Mouse (Mus musculus) stomach, embryonic 16.5 days (tissue): ENCODE results near the gene Pbrm1. TPM values are rescaled to one million over a fixed set of nuclear protein-coding genes. Genes with fewer than 3 reads are reported as not detected.

Experiments used
- ATAC-seq: fragments of 200-750 bp; cut with Nextera tagmentation; 2 replicates; pipeline ENCODE4 v1.8.0; 2017; ENCODE audit warnings: moderate number of reproducible peaks, moderate TSS enrichment; ENCODE audit not compliant: insufficient read depth, low FRiP score
- H3K27ac ChIP-seq: fragments of 300-500 bp; sonication (generic); 2 replicates; pipeline ENCODE4 v1.5.1; 2014; ENCODE audit warnings: low read length
- H3K27me3 ChIP-seq: fragments of 300-500 bp; sonication (generic); 2 replicates; pipeline ENCODE4 v1.6.1; 2014; ENCODE audit warnings: low read length, control low read depth, mixed read lengths; ENCODE audit not compliant: control insufficient read depth, insufficient read depth
- H3K36me3 ChIP-seq: fragments of 300-500 bp; sonication (generic); 2 replicates; pipeline ENCODE4 v1.6.1; 2014; ENCODE audit warnings: low read length; ENCODE audit not compliant: control insufficient read depth, insufficient read depth
- H3K4me1 ChIP-seq: fragments of 300-500 bp; sonication (generic); 2 replicates; pipeline ENCODE4 v1.6.1; 2014; ENCODE audit warnings: low read length, control low read depth, mixed read lengths; ENCODE audit not compliant: control insufficient read depth, insufficient read depth
- H3K4me2 ChIP-seq: fragments of 300-500 bp; sonication (generic); 2 replicates; pipeline ENCODE4 v1.6.1; 2014; ENCODE audit warnings: low read depth, low read length, mixed read lengths
- H3K4me3 ChIP-seq: fragments of 300-500 bp; sonication (generic); replicated peaks from 2 replicates; pipeline ENCODE4 v1.5.1; 2014; ENCODE audit warnings: mild to moderate bottlenecking, low read length
- H3K9ac ChIP-seq: fragments of 300-500 bp; sonication (generic); 2 replicates; pipeline ENCODE4 v1.6.1; 2014; ENCODE audit warnings: low read length
- H3K9me3 ChIP-seq: fragments of 300-500 bp; sonication (generic); replicated peaks from 2 replicates; pipeline ENCODE4 v1.6.1; 2016; ENCODE audit warnings: low read length, control low read depth; ENCODE audit not compliant: control insufficient read depth
- WGBS: fragments of 180-500 bp; shearing (Covaris S2); extraction: QIAGEN DNeasy Blood & Tissue Kit; methylation state at CpG from one replicate; pipeline ENCODE4 v1.1.7; 2014; 5-methylcytosine and 5-hydroxymethylcytosine counted together
- polyA plus RNA-seq: library from polyadenylated mRNA; unstranded; fragments of >200 nt; fragmentation: Nextera tagmentation; extraction: Ambion mirVana; gene quantifications from 2 replicates; pipeline ENCODE4 v1.2.1, GENCODE M21; 2015

The Pbrm1 gene
- polyA plus RNA-seq, 1 experiment from 2014 or later = 99.2 TPM

DNA sequence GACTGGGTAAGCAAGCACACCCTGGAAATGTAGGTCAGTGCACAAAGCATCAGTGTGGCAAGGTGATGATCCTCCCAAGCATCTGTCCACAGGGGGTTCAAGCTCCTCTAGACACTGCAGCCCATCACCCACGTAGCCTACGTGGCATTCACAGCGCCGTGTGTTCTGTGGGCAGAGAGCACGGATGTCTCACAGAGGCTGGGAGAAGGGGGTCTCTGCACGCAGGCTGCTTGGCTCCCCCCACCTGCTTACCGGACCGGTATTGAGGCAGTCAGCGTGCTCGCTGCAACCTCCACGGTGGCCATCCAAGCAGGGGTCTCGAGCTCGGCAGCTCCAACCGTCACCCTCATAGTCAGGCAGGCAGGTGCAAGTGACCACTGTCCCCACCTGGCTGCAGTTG, 122.1 kb downstream of the Pbrm1 start:
- Histone ChIP-seq H3K27ac (no peak overlapping the region), H3K27me3 (no peaks in the 10 kb centered on the region), H3K36me3 (peaks cover 26% of the 10 kb centered on the region), H3K4me2 (no peak overlapping the region), H3K4me3 (no peak overlapping the region), H3K9me3 (no peaks in the 10 kb centered on the region), H3K9ac (no peak overlapping the region), H3K4me1 (no peaks in the 10 kb centered on the region)
- no peak for ATAC-seq
- WGBS = 95% methylated on average over 14 of the region's 14 CpGs

DNA sequence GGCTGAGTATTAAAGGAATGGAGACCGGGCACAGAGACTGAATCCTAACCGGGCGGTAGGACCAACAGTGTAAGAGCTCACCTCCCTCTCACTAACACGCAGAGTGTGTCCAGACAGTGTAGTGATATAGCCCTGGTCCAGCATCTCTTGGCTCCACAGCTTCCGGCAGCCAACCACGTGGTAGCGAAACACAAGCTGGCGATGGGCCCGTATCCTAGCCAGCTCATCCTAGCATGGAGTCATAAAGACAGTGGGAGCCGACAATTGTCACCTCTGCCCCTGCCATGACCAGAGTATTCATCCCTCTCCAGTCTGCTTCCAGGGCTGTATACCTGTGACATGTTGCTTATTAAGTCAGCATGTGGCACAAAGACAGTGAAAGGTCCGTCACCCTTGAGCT, 126.8 kb downstream of the Pbrm1 start:
- Histone ChIP-seq H3K27ac (no peak overlapping the region), H3K9me3 (no peaks in the 10 kb centered on the region), H3K4me1 (no peaks in the 10 kb centered on the region), H3K4me2 (no peak overlapping the region), H3K9ac (no peak overlapping the region), H3K27me3 (no peaks in the 10 kb centered on the region), H3K4me3 (no peak overlapping the region), H3K36me3 (0 out of 2 replicates have a peak, but pooled peaks cover 10% of the 10 kb centered on the region)
- WGBS = 90% methylated on average over 11 of the region's 11 CpGs
- no peak for ATAC-seq

DNA sequence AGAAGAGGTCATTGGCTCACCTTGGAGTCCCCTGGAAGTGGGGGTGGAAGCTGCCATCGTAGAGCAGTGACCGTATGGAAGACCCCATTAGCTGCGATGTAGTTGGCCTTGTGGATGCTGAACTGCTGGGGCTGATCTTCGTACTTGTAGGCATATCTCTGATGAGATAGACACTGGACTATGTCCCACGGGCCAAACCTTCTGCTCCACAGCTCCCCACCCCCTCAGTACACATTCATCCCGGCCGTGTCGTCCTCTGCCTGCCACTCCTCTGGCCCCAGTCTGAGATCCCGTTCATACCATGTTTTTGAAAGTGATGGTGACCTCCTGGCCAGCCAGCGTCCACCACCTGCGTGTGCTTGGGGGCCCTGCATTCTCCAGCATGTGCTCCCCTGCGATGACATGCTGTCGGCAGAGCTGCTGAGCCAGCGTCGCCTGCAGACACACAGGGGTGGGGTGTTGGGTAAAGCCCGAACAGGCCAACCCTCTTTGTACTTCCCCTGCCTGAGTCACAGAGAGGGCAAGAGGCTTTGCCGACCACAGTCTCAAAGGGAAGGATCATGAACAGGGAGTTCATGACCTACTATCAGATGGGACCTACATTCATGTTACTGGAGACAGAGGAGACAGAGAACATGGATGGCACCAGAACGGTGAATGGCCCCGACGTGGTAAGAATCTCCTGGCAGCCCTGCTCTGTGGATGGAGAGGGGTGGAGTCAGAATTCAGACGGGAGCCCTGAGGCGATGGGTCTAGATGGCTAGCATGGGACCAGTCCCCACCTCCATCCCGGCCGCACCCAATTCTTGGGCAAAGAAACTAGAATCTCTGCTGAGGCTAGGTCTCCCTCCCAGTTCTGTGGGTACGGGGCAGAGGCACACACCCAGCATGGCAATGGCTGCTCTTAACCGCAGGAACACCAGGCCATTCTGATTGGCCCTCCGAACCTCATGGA, 141.5 kb downstream of the Pbrm1 start:
- H3K27me3 ChIP-seq = no peaks in the 10 kb centered on the region
- H3K4me3 ChIP-seq = no peak overlapping the region
- H3K36me3 ChIP-seq = no peaks in the 10 kb centered on the region
- H3K9me3 ChIP-seq = no peaks in the 10 kb centered on the region
- ATAC-seq = peak; percentile 46; the same call in 1 of the 2 replicates
- no peak overlapping the region for H3K27ac ChIP-seq
- 0 out of 2 replicates have a peak overlapping the region, but pooled peaks have one; percentile 10 for H3K4me2 ChIP-seq
- 63% methylated on average over 27 of the region's 27 CpGs for WGBS
- H3K4me1 ChIP-seq = 0 out of 2 replicates have a peak, but pooled peaks cover 6% of the 10 kb centered on the region
- H3K9ac ChIP-seq = no peak overlapping the region

DNA sequence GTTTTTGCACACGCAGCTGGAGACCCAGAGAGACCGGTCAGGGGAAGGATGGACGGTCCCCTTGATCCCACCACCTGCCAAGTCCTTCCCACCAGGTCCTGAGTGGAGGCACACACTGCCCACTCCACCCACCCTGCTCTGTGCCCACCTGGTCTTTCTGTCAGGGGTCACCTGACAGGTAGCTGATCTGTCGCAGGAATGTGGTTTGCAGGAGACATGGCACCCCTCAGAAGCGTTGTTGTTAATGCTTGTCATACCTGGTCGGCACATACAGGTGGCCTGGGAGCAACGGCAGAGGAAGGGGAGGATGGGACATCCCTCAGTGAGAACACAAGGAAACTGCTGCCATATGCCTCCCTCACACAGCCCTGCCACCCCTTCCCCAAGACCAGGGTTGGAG, 142.3 kb downstream of the Pbrm1 start:
- H3K4me2 ChIP-seq = no peak overlapping the region
- no peaks in the 10 kb centered on the region for H3K27me3 ChIP-seq
- H3K4me3 ChIP-seq = no peak overlapping the region
- ATAC-seq = no peak
- no peak overlapping the region for H3K27ac ChIP-seq
- H3K4me1 ChIP-seq = 0 out of 2 replicates have a peak, but pooled peaks cover 8% of the 10 kb centered on the region
- 85% methylated on average over 7 of the region's 7 CpGs for WGBS
- no peak overlapping the region for H3K9ac ChIP-seq
- no peaks in the 10 kb centered on the region for H3K9me3 ChIP-seq
- no peaks in the 10 kb centered on the region for H3K36me3 ChIP-seq

DNA sequence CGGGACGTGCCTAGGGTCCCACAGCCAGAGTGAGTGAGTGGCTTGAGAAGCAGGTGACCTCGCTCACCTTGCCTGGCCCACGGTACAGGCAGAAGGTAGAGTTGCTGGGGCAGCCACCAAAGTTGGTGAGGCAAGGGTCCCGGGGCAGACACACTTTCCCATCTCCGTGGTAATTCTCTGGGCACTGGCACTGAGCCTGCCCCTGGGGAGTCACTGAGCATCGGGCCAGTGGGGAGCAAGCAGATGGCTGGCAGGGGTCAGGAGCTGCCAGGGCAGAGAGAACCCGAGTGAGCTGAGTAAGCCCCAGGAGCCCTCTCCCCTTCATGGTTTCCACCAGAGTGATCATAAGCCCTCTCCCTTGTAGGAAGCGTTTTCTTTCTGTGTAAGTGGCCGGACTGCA, 142.7 kb downstream of the Pbrm1 start:
- no peak overlapping the region for H3K4me2 ChIP-seq
- no peak overlapping the region for H3K9ac ChIP-seq
- no peaks in the 10 kb centered on the region for H3K27me3 ChIP-seq
- no peaks in the 10 kb centered on the region for H3K9me3 ChIP-seq
- H3K4me3 ChIP-seq = no peak overlapping the region
- ATAC-seq = no peak
- no peaks in the 10 kb centered on the region for H3K36me3 ChIP-seq
- 0 out of 2 replicates have a peak, but pooled peaks cover 8% of the 10 kb centered on the region for H3K4me1 ChIP-seq
- WGBS = 73% methylated on average over 10 of the region's 10 CpGs
- no peak overlapping the region for H3K27ac ChIP-seq

DNA sequence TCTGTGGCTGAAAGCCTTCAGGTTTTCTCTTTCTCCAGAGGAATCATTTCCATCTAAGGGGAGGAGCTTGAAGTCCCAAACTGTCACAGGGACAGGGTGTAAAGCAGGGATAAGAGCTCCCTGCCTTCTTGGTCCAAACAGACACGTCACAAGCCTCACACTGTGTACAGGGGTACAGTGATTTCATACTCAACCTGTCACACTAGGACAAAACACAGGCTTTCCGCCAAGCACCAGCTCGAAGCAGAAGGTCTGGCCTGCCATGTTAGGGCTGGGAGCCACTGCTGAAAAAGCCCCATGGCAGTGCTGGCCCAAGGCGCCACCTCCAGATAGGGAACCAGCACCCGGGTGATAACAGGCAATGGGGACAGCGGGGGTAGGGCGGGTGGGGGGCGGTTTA, 145.1 kb downstream of the Pbrm1 start:
- no peaks in the 10 kb centered on the region for H3K27me3 ChIP-seq
- ATAC-seq = no peak
- H3K36me3 ChIP-seq = no peaks in the 10 kb centered on the region
- H3K9me3 ChIP-seq = no peaks in the 10 kb centered on the region
- 72% methylated on average over 8 of the region's 8 CpGs for WGBS
- H3K27ac ChIP-seq = no peak overlapping the region
- no peak overlapping the region for H3K4me3 ChIP-seq
- H3K9ac ChIP-seq = no peak overlapping the region
- H3K4me1 ChIP-seq = 0 out of 2 replicates have a peak, but pooled peaks cover 8% of the 10 kb centered on the region
- H3K4me2 ChIP-seq = no peak overlapping the region

DNA sequence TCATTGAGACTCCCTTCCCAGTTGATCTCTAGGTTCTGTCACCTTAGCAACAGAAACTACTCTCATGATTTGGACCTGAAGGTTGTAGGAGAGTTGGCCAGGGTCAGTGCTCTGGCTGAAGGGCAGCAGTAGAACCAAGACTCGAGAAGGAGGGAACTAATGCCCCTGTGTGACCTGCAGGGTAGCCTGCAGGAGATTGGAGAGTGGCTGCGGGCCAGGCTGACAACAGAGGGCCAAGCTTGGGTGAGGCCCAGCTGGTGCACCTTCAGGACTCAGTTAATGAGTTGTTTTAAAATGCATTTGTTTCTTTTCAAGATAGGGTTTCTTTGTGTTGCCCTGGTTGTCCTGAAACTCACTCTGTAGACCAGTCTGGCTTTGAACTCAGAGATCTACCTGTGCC, 146.1 kb downstream of the Pbrm1 start:
- Histone ChIP-seq H3K9ac (no peak overlapping the region), H3K27ac (no peak overlapping the region), H3K4me1 (0 out of 2 replicates have a peak, but pooled peaks cover 8% of the 10 kb centered on the region), H3K27me3 (no peaks in the 10 kb centered on the region), H3K36me3 (0 out of 2 replicates have a peak, but pooled peaks cover under 1% of the 10 kb centered on the region), H3K4me2 (no peak overlapping the region), H3K9me3 (no peaks in the 10 kb centered on the region), H3K4me3 (no peak overlapping the region)
- 47% methylated on average over 2 of the region's 2 CpGs for WGBS
- ATAC-seq = no peak

DNA sequence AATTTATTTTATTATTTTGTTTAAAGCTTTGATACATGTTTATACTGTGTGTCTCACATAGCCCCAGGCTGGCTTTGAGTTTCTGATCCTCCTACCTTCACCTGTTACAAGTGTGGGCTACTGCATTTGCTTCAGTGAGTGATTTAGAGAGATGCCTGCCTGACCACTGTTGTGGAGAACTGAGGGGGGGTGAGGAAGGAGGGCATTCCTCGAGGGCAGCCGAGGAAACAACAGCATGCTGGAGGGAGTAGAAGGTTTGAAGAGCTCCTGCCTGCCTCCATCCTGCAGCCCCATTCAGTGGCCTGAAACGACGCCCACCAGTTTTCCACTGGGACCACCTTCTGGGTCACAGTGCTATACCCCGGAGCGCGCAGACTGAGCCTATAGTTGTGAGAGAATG, 146.5 kb downstream of the Pbrm1 start:
- no peak for ATAC-seq
- Histone ChIP-seq H3K27ac (no peak overlapping the region), H3K4me1 (0 out of 2 replicates have a peak, but pooled peaks cover 8% of the 10 kb centered on the region), H3K4me3 (no peak overlapping the region), H3K9ac (peak overlapping the region; percentile 31; the same call in 1 of the 2 replicates), H3K36me3 (peaks cover 4% of the 10 kb centered on the region; the same call in 1 of the 2 replicates), H3K4me2 (no peak overlapping the region), H3K27me3 (no peaks in the 10 kb centered on the region), H3K9me3 (no peaks in the 10 kb centered on the region)
- 65% methylated on average over 7 of the region's 7 CpGs for WGBS

DNA sequence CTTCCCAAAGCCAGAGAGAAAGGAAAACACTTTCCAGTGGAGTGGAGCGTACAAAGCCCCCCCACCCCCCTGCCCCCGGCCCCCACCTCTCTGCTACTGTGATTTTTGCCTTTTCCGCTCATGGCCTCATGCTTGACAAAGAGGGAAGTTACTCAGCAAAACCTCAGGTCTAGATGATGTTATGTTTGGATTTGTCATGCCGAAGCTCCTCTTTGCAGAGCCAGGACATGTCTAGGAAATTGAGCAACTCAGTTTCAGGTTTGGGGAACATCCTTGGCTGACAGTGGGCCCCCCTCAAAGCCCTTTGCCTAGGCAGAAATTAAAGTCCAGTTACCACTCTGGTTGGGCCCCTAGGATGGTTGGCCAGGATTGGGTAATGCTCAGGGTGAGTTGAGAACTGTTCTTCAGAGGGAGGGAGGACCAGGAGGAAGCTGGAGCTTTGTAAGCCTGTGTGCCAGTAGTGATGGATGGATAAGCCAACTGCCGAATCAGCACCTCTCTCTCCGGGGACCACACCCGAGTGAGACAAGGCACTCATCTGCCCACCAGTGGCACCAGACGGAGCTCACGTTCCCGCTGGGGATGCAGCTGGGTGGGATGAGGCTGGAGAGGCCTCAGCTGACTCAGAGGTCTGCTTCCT, 147.2 kb downstream of the Pbrm1 start:
- peak; percentile 56 for ATAC-seq
- 0 out of 2 replicates have a peak overlapping the region, but pooled peaks have one; percentile 31 for H3K9ac ChIP-seq
- H3K4me1 ChIP-seq = 0 out of 2 replicates have a peak, but pooled peaks cover 8% of the 10 kb centered on the region
- WGBS = 34% methylated on average over 10 of the region's 10 CpGs
- no peaks in the 10 kb centered on the region for H3K27me3 ChIP-seq
- H3K4me3 ChIP-seq = no peak overlapping the region
- no peak overlapping the region for H3K4me2 ChIP-seq
- H3K9me3 ChIP-seq = no peaks in the 10 kb centered on the region
- no peak overlapping the region; the same call in 1 of the 2 replicates for H3K27ac ChIP-seq
- H3K36me3 ChIP-seq = peaks cover 11% of the 10 kb centered on the region
